Mouse (Mus musculus) bone marrow macrophage, adult 2 months (primary cell): ENCODE data around the gene Cars. TPM values are rescaled to one million over a fixed set of nuclear protein-coding genes. Genes with fewer than 3 reads are reported as not detected.
"Not testable (repeated sequence)": the region's sequence is repeated elsewhere in the genome, so short reads cannot be mapped to it uniquely, and the experiment has no call there.

Experiments used
- H3K27ac ChIP-seq: 2 replicates; pipeline ENCODE4 v1.5.1; 2012; ENCODE audit warnings: low read depth, low read length; ENCODE audit not compliant: insufficient read depth
- H3K4me1 ChIP-seq: 2 replicates; pipeline ENCODE4 v1.6.1; 2012; ENCODE audit warnings: low read length; ENCODE audit not compliant: control insufficient read depth, insufficient read depth
- H3K4me3 ChIP-seq: 2 replicates; pipeline ENCODE4 v1.5.1; 2012; ENCODE audit warnings: mild to moderate bottlenecking, low read length, moderate library complexity; ENCODE audit not compliant: insufficient read depth
- CTCF ChIP-seq: IDR thresholded peaks from 2 replicates; pipeline ENCODE4 v1.5.1; 2012; ENCODE audit warnings: low read depth, mild to moderate bottlenecking, low read length, moderate library complexity
- POLR2A ChIP-seq: IDR thresholded peaks from 2 replicates; pipeline ENCODE4 v1.6.1; 2012; ENCODE audit warnings: mild to moderate bottlenecking, low read depth, low read length, borderline replicate concordance
- polyA plus RNA-seq: library from polyadenylated mRNA; stranded (reverse); fragments of >200 nt; gene quantifications from 2 replicates; pipeline ENCODE4 v1.2.4, GENCODE M21; 2012; ENCODE audit not compliant: missing spikeins, insufficient read depth, insufficient read length

Gene Cars
- polyA plus RNA-seq, result 41.6 and 42.5 TPM in 2 replicates

GRCm38 (mm10) chr7:143599428-143600230 is at the start of gene Cars:
TSS of gene Cars (minus strand) at chr7:143600090.
- no peak for TF ChIP-seq CTCF
- no peak for TF ChIP-seq POLR2A
- Histone ChIP-seq H3K4me3 (peak within 1 kb of the TSS; percentile 91), H3K4me1 (peaks cover 13% of the 10 kb centered on the region), H3K27ac (peak within 1 kb of the TSS; percentile 28)

DNA sequence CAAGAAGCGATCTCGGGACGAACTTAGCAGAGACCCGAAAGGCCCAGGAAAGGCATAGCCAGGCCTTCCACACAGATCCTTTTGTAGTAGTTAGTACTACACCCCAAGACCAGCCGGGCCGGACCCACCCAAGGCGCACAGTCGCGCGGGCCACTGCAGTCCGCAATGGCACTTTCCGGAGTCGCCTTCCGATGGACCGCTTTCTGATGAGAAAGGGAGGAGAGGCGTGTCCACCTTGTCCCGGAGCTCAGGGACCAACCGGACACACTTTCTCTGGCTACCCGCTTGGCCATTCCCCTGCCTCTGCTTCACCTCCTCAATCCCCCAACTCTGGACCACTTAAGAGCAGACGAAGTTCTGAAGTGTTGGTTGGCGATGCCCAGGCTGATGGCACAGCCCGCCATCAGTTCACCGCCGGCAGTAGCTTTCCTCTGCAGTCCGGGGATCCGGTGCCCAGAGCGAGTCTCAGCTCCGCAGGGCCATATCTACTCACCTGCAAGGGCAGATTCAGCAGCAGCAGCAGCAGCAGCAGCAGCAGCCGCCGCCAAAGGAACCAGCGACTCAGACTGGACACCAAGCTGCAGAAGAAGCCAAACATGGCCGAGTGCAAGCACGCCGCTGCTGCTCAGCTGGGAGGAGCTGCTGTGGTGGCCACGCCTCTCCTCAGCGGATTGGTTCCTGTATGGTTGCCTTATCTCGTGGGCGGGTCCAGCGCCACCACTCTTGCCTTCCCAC is 49.3 kb upstream of the Cars start, which contains the start of gene Tnfrsf22:
Gene Tnfrsf22, minus strand, starts transcription at position 628 of the 735 bp plus-strand sequence.
- Histone ChIP-seq H3K4me1 (peaks cover 4% of the 10 kb centered on the region), H3K27ac (peak within 1 kb of the TSS; percentile 15), H3K4me3 (peak within 1 kb of the TSS; percentile 81)
- TF ChIP-seq CTCF, result no peak

DNA sequence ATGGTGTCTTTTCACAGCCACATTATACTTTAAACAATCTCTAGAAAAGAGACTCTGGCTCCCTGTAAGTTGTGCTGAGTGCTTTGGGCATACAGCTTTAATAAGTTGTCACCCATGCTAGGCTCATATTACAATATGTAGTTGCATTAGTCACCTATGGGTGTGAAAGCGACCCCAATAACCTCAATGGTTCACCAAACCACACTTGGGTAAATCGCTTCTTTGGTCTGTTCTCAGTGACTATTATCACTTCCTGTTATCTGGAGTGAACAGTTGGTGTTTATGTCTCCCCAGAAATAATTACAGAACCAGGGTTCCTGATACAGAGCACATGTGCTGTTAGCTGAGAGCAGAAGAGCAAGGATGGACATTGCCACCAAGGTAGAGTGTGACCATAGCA is 44.1 kb upstream of the Cars start:
- not testable (repeated sequence) for H3K27ac ChIP-seq, H3K4me3 ChIP-seq, H3K4me1 ChIP-seq

- TF ChIP-seq POLR2A (no peak), CTCF (no peak)
- H3K4me3 ChIP-seq, result no peak overlapping the region
- peaks cover 3% of the 10 kb centered on the region for H3K4me1 ChIP-seq
- no peak overlapping the region for H3K27ac ChIP-seq
These were observed 36.8 kb upstream of the Cars start for GRCm38 (mm10) chr7:143636674-143637073.

- Histone ChIP-seq H3K4me3 (no peak overlapping the region), H3K27ac (no peak overlapping the region), H3K4me1 (peaks cover 24% of the 10 kb centered on the region)
- no peak for TF ChIP-seq POLR2A
- TF ChIP-seq CTCF, result no peak
These were observed 31.6 kb upstream of the Cars start for GRCm38 (mm10) chr7:143631503-143631902.

GRCm38 (mm10) chr7:143629501-143629900 is 29.6 kb upstream of the Cars start:
- H3K27ac ChIP-seq, result peak overlapping the region; percentile 16; the same call in 1 of the 2 replicates
- H3K4me1 ChIP-seq, result peaks cover 38% of the 10 kb centered on the region
- no peak overlapping the region for H3K4me3 ChIP-seq
- TF ChIP-seq CTCF (no peak), POLR2A (no peak)

DNA sequence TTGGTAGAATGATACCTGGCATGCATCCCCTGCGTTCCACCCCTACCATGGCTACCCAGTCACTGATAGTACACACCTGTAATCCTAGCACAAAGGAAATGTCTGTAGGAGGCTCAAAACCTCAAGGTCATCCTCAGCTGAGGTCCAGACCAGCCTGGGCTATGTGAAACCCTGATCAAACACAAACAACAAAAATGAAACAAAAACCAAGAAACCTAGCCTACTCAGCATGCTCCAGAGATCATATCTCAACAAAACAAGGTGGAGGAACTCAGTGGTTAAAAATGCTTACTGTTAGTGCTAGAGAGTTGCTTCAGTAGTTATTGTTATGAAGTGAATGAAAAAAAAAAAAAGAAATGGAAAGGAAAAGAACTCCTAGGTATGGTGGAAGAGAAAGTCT is 28.6 kb upstream of the Cars start, which contains the start of gene Tnfrsf26:
Gene Tnfrsf26, minus strand, starts transcription at position 183 of the 400 bp plus-strand sequence.
- H3K4me3 ChIP-seq, result peak within 1 kb of the TSS; percentile 58
- peak within 1 kb of the TSS; percentile 94 for H3K27ac ChIP-seq

GRCm38 (mm10) chr7:143627555-143628286 is 27.8 kb upstream of the Cars start:
- peaks cover 42% of the 10 kb centered on the region for H3K4me1 ChIP-seq
- TF ChIP-seq POLR2A, result no peak
- TF ChIP-seq CTCF, result no peak
- H3K4me3 ChIP-seq, result peak overlapping the region; percentile 58
- peak overlapping the region; percentile 94 for H3K27ac ChIP-seq

More for the DNA sequence above, 28.6 kb upstream of the Cars start, which contains the start of gene Tnfrsf26:
- peaks cover 42% of the 10 kb centered on the region for H3K4me1 ChIP-seq
- TF ChIP-seq CTCF (no peak), POLR2A (no peak)

- no peak overlapping the region for H3K27ac ChIP-seq
- TF ChIP-seq POLR2A (no peak), CTCF (no peak)
- H3K4me1 ChIP-seq, result peaks cover 37% of the 10 kb centered on the region
- H3K4me3 ChIP-seq, result 0 out of 2 replicates have a peak overlapping the region, but pooled peaks have one; percentile 3
These were observed 26.3 kb upstream of the Cars start for GRCm38 (mm10) chr7:143626178-143626577.

- no peak for TF ChIP-seq POLR2A
- TF ChIP-seq CTCF, result no peak
- no peak overlapping the region; the same call in 1 of the 2 replicates for H3K4me3 ChIP-seq
- peak overlapping the region; percentile 67 for H3K27ac ChIP-seq
- H3K4me1 ChIP-seq, result peaks cover 36% of the 10 kb centered on the region
These were observed 25.3 kb upstream of the Cars start for GRCm38 (mm10) chr7:143625151-143625550.
